Mouse (Mus musculus) hindbrain, embryonic 15.5 days (tissue): ENCODE data around the gene Pdzd2. TPM values are rescaled to one million over a fixed set of nuclear protein-coding genes. Genes with fewer than 3 reads are reported as not detected.

Experiments
- ATAC-seq: fragments of 200-750 bp; cut with Nextera tagmentation; 2 replicates; pipeline ENCODE4 v1.8.0; 2017; ENCODE audit warnings: low read depth, moderate number of reproducible peaks, moderate TSS enrichment; ENCODE audit not compliant: low FRiP score
- H3K27ac ChIP-seq: fragments of 300-500 bp; sonication (generic); replicated peaks from 2 replicates; pipeline ENCODE4 v1.5.1; 2015; ENCODE audit warnings: mild to moderate bottlenecking, inconsistent platforms
- H3K27me3 ChIP-seq: fragments of 300-500 bp; sonication (generic); 2 replicates; pipeline ENCODE4 v1.6.1; 2015; ENCODE audit warnings: control low read depth, inconsistent platforms
- H3K36me3 ChIP-seq: fragments of 300-500 bp; sonication (generic); 2 replicates; pipeline ENCODE4 v1.6.1; 2015; ENCODE audit warnings: control low read depth, inconsistent platforms
- H3K4me1 ChIP-seq: fragments of 300-500 bp; sonication (generic); replicated peaks from 2 replicates; pipeline ENCODE4 v1.6.1; 2015; ENCODE audit warnings: control low read depth, inconsistent platforms
- H3K4me2 ChIP-seq: fragments of 300-500 bp; sonication (generic); 2 replicates; pipeline ENCODE4 v1.6.1; 2015; ENCODE audit warnings: moderate library complexity, mild to moderate bottlenecking, inconsistent platforms
- H3K4me3 ChIP-seq: fragments of 300-500 bp; sonication (generic); 2 replicates; pipeline ENCODE4 v1.5.1; 2015; ENCODE audit warnings: mild to moderate bottlenecking, inconsistent platforms
- H3K9ac ChIP-seq: fragments of 300-500 bp; sonication (generic); 2 replicates; pipeline ENCODE4 v1.6.1; 2015; ENCODE audit warnings: inconsistent platforms
- H3K9me3 ChIP-seq: fragments of 300-500 bp; sonication (generic); 2 replicates; pipeline ENCODE4 v1.6.1; 2016; ENCODE audit warnings: control low read depth, inconsistent platforms
- WGBS: fragments of 180-500 bp; shearing (Covaris S2); methylation state at CpG from one replicate; pipeline ENCODE4 v1.1.7; 2015; 5-methylcytosine and 5-hydroxymethylcytosine counted together
- polyA plus RNA-seq: library from polyadenylated mRNA; unstranded; fragments of >200 nt; fragmentation: Nextera tagmentation; extraction: Ambion mirVana; gene quantifications from 2 replicates; pipeline ENCODE4 v1.2.1, GENCODE M21; 2015

The Pdzd2 gene
- polyA plus RNA-seq, 1 experiment from 2014 or later: 16.9 TPM

DNA sequence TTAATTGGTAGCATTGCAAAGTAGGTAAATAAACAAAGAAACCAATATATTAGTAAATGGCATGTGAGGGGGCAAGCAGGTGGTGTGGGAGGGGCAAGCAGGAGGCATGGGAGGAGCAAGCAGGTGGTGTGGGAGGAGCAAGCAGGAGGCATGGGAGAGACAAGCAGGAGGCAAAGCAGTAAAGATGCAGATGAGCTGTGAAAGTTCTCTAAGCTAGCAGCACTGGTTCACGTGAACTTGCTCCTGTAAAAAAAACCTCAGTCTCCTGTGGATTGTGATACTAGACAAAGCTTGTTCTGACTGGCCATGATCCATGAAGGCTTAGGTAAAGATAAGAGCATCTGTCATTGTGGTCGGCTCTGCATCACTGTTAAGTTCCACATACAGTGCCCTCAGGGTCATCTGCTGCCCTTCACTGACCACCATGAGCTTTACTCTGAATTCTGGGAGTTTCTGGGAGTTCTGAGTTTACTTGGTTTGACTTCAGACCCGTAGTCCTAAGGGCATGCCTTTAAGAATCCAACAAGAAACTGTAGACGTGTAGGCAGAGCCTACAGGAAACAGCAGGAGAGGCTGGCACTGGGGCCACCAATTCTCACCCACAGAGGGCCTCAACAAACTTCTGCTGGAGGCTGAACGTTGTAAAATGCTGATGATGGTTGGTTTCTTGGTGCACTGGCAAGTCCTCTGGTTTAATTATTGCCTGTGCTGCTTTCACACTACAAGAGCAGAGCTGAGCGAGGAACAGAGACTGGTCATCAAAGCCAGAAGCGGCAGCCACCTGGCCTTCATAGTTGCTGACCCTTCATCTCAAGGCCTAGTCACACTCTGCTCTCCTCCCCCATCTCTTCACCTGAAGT lies 309.9 kb downstream of the Pdzd2 start:
- Histone ChIP-seq H3K4me2 (no peak overlapping the region), H3K9me3 (no peaks in the 10 kb centered on the region), H3K9ac (no peak overlapping the region), H3K36me3 (no peaks in the 10 kb centered on the region), H3K27me3 (no peaks in the 10 kb centered on the region), H3K4me3 (no peak overlapping the region), H3K4me1 (peaks cover 4% of the 10 kb centered on the region; the same call in 1 of the 2 replicates), H3K27ac (no peak overlapping the region)
- no peak for ATAC-seq
- WGBS: 75% methylated on average over 7 of the region's 7 CpGs

DNA sequence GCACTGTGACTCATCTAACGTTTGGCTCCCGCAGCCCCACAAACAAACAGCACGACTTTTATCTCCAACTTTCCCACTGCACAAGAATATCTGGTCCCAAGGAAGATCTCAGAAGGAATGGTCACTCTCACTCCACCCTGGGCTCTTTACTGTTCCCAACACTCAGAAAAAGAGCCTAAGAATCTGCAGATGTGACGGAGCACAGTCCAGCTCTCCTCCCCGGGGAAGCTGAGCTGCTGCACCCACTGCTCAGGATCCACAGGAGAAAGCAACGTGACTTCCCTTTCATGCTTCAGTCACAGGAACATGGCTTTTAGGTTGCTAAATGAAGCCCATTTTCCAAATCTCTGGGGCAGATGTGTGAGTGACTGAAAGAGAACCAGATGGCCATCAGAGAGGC lies 311.9 kb downstream of the Pdzd2 start:
- Histone ChIP-seq H3K27me3 (no peaks in the 10 kb centered on the region), H3K36me3 (no peaks in the 10 kb centered on the region), H3K4me1 (no peaks in the 10 kb centered on the region; the same call in 1 of the 2 replicates), H3K4me3 (no peak overlapping the region), H3K9me3 (no peaks in the 10 kb centered on the region), H3K27ac (no peak overlapping the region), H3K4me2 (no peak overlapping the region), H3K9ac (no peak overlapping the region)
- 79% methylated on average over 6 of the region's 6 CpGs for WGBS
- no peak for ATAC-seq

DNA sequence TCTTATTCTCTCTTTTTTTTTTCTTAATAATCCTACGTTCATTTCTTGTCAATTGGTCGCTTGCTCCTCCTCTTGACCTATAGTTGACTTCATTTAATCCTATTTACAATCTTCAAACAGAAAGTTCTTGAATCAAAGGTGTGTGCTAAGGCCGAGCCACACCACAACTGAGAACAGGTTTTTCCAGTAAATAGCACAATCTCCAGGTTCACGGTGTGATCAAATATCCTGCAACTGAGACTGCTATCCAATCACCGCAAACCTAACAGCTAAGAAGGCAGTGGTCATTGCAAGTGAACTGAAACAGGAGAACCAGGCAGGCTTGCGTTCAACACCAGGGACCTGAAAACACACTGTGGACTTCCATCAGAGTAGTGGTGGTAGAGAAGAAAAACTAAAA lies 313.4 kb downstream of the Pdzd2 start:
- Histone ChIP-seq H3K4me2 (no peak overlapping the region), H3K27me3 (no peaks in the 10 kb centered on the region), H3K9me3 (no peaks in the 10 kb centered on the region), H3K9ac (no peak overlapping the region), H3K4me3 (no peak overlapping the region), H3K36me3 (no peaks in the 10 kb centered on the region), H3K27ac (no peak overlapping the region), H3K4me1 (no peaks in the 10 kb centered on the region; the same call in 1 of the 2 replicates)
- ATAC-seq: no peak
- 96% methylated on average over 6 of the region's 6 CpGs for WGBS

DNA sequence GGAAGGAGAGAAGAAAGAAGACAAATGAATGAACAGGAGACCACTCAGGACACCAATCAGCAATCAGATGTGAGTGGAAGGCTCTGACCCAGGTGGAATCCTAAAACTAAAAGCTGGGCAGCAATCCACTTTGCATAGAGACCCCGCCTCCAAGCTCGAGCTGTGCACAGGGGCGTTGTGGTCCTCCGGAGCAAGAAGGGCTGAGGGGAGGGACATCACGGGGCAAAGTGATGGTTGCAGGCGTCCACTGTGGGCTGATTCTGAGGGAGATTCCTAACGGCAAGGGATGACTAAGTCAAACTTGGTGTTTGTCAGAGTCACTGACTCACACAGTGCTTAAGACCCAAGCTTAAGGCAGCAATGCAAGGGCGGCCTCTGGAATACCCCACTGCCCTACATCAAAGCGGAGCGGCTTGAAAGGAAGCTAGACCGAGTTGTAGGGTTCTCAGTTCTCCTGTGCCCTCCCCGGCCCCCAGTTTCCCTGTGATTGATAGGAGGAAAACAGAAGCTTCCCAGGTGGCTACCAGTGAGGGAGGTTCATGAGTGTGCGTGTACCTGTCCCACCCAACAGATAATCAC lies 314.6 kb downstream of the Pdzd2 start:
- ATAC-seq: no peak
- Histone ChIP-seq H3K9me3 (no peaks in the 10 kb centered on the region), H3K27ac (no peak overlapping the region), H3K27me3 (no peaks in the 10 kb centered on the region), H3K4me2 (no peak overlapping the region), H3K36me3 (no peaks in the 10 kb centered on the region), H3K9ac (no peak overlapping the region), H3K4me1 (no peaks in the 10 kb centered on the region; the same call in 1 of the 2 replicates), H3K4me3 (no peak overlapping the region)
- 52% methylated on average over 13 of the region's 13 CpGs for WGBS

DNA sequence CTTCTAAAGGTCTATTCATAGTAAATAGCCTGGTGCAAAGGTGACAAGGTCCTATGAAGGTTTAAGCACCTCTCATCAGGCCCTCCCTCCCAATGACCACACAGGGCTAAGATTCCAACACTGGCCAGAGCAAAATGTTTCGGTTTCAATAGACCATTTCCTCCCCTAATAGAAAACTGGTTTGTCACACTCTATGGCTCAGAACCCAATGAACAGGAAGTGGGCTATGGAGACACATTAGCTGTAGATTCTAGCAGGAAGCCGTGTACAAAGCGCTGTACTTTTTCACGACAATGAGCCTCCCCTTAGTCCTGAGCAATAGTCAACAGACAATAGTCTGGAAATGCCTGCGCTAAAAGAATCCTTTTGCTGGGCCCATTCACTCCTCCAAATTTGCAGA lies 315.5 kb downstream of the Pdzd2 start:
- no peaks in the 10 kb centered on the region; the same call in 1 of the 2 replicates for H3K4me1 ChIP-seq
- H3K4me2 ChIP-seq: no peak overlapping the region
- WGBS: 45% methylated on average over 5 of the region's 5 CpGs
- H3K9me3 ChIP-seq: no peaks in the 10 kb centered on the region
- no peaks in the 10 kb centered on the region for H3K36me3 ChIP-seq
- no peak overlapping the region for H3K27ac ChIP-seq
- H3K4me3 ChIP-seq: no peak overlapping the region
- no peaks in the 10 kb centered on the region for H3K27me3 ChIP-seq
- no peak for ATAC-seq
- no peak overlapping the region for H3K9ac ChIP-seq

DNA sequence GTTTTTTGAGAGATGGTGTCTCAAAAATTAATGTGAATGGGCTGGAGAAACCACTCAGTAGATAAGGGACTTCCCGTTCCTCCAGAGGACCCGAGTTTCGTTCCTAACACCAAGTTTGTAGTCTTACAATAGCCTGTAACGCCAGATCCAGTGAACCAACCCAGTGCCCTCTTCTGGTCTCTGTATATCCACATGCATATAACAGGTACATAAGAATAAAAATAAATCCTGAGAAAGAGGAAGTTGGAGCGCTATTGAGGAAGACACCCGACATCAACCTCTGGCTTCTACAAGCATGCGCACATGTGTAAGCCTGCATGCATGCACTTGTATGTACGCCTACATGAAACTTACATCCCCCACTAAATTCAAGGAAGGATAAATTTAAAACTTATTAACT lies 318.8 kb downstream of the Pdzd2 start:
- H3K27me3 ChIP-seq: no peaks in the 10 kb centered on the region
- no peak overlapping the region for H3K27ac ChIP-seq
- 97% methylated on average over 8 of the region's 8 CpGs for WGBS
- H3K4me3 ChIP-seq: no peak overlapping the region
- H3K9me3 ChIP-seq: no peaks in the 10 kb centered on the region
- no peaks in the 10 kb centered on the region for H3K4me1 ChIP-seq
- ATAC-seq: no peak
- no peaks in the 10 kb centered on the region for H3K36me3 ChIP-seq
- no peak overlapping the region for H3K9ac ChIP-seq
- H3K4me2 ChIP-seq: no peak overlapping the region

DNA sequence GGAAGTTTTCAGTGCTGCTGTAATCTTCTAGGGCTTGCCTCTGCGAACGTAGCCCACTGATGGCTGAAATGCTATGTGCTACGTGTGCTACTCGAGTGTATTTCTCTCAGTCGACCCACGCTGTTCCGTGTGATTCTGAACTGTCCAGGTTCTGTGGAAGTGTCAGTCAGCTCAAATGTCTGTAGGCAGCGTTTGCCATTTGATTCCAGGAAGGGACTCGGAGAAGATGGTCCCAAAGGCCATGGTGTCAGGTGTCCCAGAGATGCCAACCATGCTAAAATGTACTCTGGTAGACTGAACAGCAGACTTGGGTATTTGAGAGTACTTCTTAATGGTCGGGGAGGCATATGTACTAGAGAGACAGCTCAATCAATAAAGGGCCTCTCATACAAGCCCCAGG lies 319.3 kb downstream of the Pdzd2 start:
- H3K27ac ChIP-seq: no peak overlapping the region
- H3K4me1 ChIP-seq: no peaks in the 10 kb centered on the region
- H3K4me2 ChIP-seq: no peak overlapping the region
- no peaks in the 10 kb centered on the region for H3K36me3 ChIP-seq
- H3K9me3 ChIP-seq: no peaks in the 10 kb centered on the region
- no peak for ATAC-seq
- no peak overlapping the region for H3K9ac ChIP-seq
- H3K4me3 ChIP-seq: no peak overlapping the region
- no peaks in the 10 kb centered on the region for H3K27me3 ChIP-seq
- WGBS: 93% methylated on average over 10 of the region's 10 CpGs

DNA sequence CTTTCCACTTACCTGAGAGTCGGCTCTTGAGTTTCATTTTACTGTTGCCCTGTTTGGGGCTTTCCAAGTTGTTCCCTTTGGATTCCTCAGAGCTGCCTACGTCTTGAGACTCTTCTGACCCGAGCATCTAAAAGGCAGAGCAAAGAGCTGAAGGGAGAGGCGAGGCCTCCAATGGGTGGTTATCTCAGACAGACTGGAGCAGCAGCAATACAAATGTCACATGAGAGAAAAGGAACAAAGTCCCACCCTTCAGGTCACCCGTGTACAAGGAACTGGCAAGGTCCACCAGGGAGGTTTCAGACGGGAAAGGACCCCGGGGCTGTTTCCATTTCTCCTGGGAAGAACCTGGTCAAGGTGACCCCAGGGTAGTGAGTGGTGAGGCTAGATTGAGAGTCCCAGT lies 320.3 kb downstream of the Pdzd2 start:
- Histone ChIP-seq H3K4me3 (no peak overlapping the region), H3K9me3 (no peaks in the 10 kb centered on the region), H3K9ac (no peak overlapping the region), H3K36me3 (no peaks in the 10 kb centered on the region), H3K27ac (no peak overlapping the region), H3K4me2 (no peak overlapping the region), H3K27me3 (no peaks in the 10 kb centered on the region), H3K4me1 (no peaks in the 10 kb centered on the region)
- WGBS: 76% methylated on average over 7 of the region's 7 CpGs
- no peak for ATAC-seq

DNA sequence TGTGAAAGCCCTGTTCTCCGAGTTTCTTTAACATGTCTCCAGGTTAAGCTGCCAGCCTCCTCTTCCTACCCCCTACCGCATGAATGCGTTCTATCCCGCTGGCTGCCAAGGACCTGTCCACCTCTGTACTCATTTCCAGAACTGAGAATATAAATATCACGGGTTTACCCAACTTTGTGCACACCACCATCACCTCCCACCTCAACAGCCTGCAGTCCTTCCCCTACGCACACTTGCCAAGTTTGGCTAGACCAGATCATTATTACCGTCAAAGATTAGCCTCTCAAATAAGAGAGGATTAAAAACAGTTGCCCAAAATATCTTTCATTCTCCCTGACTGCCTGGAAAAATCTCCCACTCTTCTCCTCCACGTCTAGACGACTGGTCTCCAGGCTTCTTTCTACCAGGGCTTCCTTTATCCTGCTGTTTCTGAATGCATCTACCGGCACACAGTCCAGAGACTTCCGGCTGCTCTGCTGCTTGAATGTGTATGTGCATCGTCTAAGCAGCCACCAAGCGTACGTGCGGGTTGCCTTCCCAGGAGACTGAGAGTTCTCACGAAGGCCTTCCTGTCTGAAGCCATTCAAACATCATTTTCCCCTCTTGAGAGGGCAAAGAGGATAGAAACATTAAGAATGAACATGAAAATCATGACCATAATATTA lies 324.1 kb downstream of the Pdzd2 start:
- H3K27ac ChIP-seq: no peak overlapping the region
- H3K4me3 ChIP-seq: no peak overlapping the region
- H3K27me3 ChIP-seq: no peaks in the 10 kb centered on the region
- H3K4me1 ChIP-seq: no peaks in the 10 kb centered on the region
- no peak overlapping the region for H3K9ac ChIP-seq
- H3K9me3 ChIP-seq: no peaks in the 10 kb centered on the region
- 86% methylated on average over 16 of the region's 16 CpGs for WGBS
- H3K4me2 ChIP-seq: no peak overlapping the region
- ATAC-seq: no peak
- H3K36me3 ChIP-seq: no peaks in the 10 kb centered on the region

DNA sequence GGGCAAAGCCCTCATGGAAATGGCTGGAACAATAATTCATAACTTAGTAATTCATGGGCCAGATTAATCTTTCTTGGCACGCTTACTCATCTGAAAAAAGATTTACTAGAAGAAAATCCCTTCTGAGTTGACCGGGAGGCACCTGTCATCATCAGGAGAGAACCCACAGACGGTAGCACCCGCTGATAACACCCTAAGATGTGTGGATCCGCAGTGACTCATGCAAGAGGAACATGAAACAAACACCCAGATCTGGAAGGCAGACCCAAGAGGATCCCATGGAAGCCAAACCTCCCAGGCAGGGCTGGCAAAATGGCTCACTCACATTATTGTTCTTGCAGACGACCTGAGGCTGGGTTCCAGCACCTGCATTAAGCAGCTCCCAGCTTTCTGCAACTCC lies 325.0 kb downstream of the Pdzd2 start:
- no peak for ATAC-seq
- Histone ChIP-seq H3K9ac (no peak overlapping the region), H3K4me2 (no peak overlapping the region), H3K9me3 (no peaks in the 10 kb centered on the region), H3K4me1 (no peaks in the 10 kb centered on the region), H3K36me3 (no peaks in the 10 kb centered on the region), H3K27ac (no peak overlapping the region), H3K27me3 (no peaks in the 10 kb centered on the region), H3K4me3 (no peak overlapping the region)
- 89% methylated on average over 6 of the region's 6 CpGs for WGBS

DNA sequence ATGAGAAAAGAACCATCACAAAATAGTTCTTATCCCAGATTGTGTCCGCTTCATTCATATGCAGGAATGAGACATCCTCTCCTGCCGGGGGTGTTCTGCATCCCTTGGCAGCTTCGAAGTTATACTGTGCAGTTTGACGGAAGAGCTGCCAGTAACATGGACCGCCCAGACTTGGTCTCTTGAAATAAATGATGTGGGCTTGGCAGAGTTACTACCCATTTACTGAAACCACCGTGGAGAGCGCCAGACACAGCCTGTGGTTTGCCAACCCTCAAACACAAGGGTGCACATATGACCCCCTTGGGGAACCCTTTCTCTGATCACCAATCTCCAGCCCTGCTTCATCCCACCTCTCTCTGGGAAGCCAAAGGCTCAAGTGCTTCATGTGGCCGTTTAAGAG lies 331.5 kb downstream of the Pdzd2 start:
- H3K4me1 ChIP-seq: peaks cover 4% of the 10 kb centered on the region; the same call in 1 of the 2 replicates
- H3K9me3 ChIP-seq: no peaks in the 10 kb centered on the region
- no peaks in the 10 kb centered on the region for H3K27me3 ChIP-seq
- H3K4me3 ChIP-seq: no peak overlapping the region
- H3K27ac ChIP-seq: no peak overlapping the region
- ATAC-seq: no peak
- 67% methylated on average over 8 of the region's 8 CpGs for WGBS
- H3K9ac ChIP-seq: no peak overlapping the region
- H3K4me2 ChIP-seq: no peak overlapping the region
- no peaks in the 10 kb centered on the region for H3K36me3 ChIP-seq

DNA sequence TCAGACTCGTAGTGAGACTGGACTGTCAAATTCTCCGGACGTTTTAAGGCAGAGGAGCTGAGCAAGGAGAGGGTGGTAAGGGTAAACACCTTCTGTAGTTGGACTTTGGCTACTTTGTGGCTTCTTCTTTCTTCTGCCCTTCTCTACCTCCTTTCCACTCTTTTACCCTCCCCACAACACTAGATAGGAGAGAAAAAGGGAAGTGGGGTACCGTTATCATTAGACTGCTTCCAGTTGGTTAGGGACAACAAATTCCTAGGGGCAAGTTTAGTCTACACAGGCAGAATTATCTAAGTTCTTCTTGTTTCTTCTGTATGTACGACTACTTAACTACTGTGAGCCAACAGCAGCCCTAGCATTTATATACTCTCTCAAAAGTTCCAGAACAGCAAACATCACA lies 334.1 kb downstream of the Pdzd2 start:
- ATAC-seq: no peak
- Histone ChIP-seq H3K36me3 (0 out of 2 replicates have a peak, but pooled peaks cover 2% of the 10 kb centered on the region), H3K27ac (no peak overlapping the region), H3K9ac (no peak overlapping the region), H3K27me3 (no peaks in the 10 kb centered on the region), H3K4me1 (peaks cover 4% of the 10 kb centered on the region; the same call in 1 of the 2 replicates), H3K9me3 (no peaks in the 10 kb centered on the region), H3K4me3 (no peak overlapping the region), H3K4me2 (no peak overlapping the region)
- 94% methylated on average over 5 of the region's 5 CpGs for WGBS
